Comparison of ENCODE assay signal across 12 mouse cellular contexts in genomic region chr2:77970556-77970955, GRCm38 (mm10).
"Had no signal": no experiment of that assay in that cellular context is flagged by ENCODE, and none has a peak within 500 bp of the region (broad histone marks: within the 10 kb centered on the region; RNA-seq: fewer than 3 reads in every experiment).

No protein-coding gene starts in this region.

- DNase-seq: retina, postnatal 1 day; right cerebral cortex, adult 18-20 months; right cerebral cortex, postnatal 14 days; right cerebral cortex, postnatal 25 days; right cerebral cortex, postnatal 4 days; spleen, adult 18-20 months; thymus, adult 18-20 months; thymus, adult 2 months; thymus, postnatal 14 days; thymus, postnatal 25 days; thymus, postnatal 36 days; thymus, postnatal 4 days had no signal
